Mouse (Mus musculus) neural tube, embryonic 10.5 days (tissue): ENCODE measurements around the gene Dysf.

Experiments
- DNase-seq: peaks from one replicate; pipeline ENCODE4 v3.0.0-alpha.2; 2017; ENCODE audit warnings: low spot score; ENCODE audit errors: extremely low spot score

The Dysf gene

GRCm38 (mm10) chr6:84231108-84231507 lies 222.7 kb downstream of the Dysf start:
- DNase-seq: no peak

- no peak for DNase-seq
Observed at GRCm38 (mm10) chr6:84232063-84232760, 223.8 kb downstream of the Dysf start.

- no peak for DNase-seq
Observed at GRCm38 (mm10) chr6:84233783-84234182, 225.4 kb downstream of the Dysf start.

GRCm38 (mm10) chr6:84235365-84235764 lies 227.0 kb downstream of the Dysf start:
- DNase-seq: no peak

- no peak for DNase-seq
Observed at GRCm38 (mm10) chr6:84243385-84243784, 235.0 kb downstream of the Dysf start.

DNA sequence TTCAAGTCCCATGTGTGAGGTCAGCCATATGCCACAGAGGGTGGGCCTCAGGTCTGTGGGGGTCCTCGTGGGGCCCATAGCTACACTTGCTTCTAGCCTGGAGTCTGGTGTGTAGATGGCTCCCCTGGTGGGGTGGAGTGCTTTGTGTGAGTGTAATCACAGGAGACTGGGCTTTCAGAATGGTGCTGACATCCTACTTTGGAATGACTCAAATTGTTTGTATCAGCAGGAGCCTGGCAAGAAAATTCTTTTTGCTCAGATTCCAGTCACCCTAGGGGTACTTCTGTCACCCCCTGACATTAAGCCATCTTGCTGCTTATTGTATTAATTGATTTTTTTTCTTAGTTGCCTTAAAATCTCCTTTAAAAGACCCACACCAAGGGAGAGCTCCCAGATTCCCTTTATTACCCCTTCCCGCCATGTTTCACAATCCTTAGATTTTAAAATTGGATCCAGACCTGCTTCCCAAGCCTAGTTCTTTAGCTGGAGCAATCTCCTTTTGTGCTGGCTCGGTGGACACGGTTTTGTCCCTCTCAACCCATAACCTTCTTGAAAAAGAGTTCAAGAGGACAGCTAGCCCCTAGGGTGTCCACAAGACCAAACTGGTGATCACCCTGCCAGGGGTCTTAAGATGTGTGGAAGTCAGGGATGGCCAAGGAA lies 237.8 kb downstream of the Dysf start:
- DNase-seq: no peak

GRCm38 (mm10) chr6:84246979-84247378 lies 238.6 kb downstream of the Dysf start:
- DNase-seq: no peak
